Mouse (Mus musculus): ENCODE measurements around the gene March6.

The March6 gene

DNA sequence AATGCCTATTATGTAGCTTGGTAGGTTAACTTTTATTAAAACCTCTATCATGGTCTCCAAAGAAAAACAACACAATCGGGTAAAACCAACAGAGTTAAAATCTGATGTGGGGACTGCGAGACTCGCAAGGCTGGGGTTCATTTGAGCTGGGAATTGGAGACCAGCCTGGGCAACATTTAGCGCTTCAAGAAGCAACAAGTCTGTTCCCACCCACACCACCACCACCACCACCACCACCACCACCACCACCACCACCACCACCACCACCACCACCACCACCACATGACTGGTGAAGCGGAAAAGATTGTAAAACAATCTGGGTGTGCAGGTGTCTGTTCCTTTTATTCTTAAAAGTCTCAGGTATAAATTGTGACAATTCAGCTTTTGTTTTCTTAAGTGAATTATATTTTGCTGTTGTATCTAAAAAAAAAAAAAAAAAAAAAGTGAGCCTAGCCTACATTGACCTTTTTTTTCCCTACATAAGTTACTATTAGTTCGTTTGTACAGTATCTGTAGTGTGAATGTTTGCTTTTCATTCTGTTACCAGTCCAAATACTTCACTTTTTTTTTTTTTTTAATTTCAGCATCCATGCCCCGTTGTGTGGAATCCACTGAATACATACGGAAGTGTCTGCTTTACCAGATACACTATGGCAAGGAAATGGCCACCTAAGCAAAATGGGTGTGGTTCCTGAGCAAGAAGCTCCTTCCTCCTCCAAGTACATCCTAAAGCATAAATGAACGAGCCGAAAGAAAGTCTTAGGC lies 76.6 kb downstream of the March6 start:
- DNase-seq (ENCODE audit: low spot score), result no peak

- DNase-seq (ENCODE audit: low spot score), result peak; percentile 95
Measured at GRCm38 (mm10) chr15:31453098-31453916, 77.5 kb downstream of the March6 start, which contains the start of gene Ropn1l. TSS of gene Ropn1l (minus strand) at chr15:31453737.

GRCm38 (mm10) chr15:31452336-31453097 lies 78.3 kb downstream of the March6 start:
- DNase-seq (ENCODE audit: low spot score), result peak; percentile 48

DNA sequence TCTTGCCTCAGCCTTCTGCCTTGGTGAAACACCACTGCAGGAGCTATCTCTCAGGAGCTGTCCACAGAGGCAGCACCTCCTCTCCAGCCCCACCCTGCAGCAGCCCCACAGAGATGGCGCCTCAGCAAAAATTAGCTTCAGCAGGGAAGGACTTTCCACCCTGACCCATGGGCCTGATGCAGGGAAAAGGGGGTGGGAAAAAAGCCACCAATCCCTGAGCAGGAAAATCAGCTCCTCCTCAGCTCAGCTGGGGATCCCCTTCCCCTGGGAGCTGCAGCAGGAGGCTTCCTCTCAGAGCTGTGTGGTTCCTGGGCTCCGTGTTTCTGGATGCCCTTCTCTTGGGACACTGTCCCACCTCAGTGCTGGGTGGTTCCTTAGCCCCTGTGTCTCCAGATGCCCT lies 81.1 kb downstream of the March6 start:
- DNase-seq (ENCODE audit: low spot score), result no peak

GRCm38 (mm10) chr15:31447121-31447520 lies 83.7 kb downstream of the March6 start:
- DNase-seq (ENCODE audit: low spot score), result peak; percentile 70

DNA sequence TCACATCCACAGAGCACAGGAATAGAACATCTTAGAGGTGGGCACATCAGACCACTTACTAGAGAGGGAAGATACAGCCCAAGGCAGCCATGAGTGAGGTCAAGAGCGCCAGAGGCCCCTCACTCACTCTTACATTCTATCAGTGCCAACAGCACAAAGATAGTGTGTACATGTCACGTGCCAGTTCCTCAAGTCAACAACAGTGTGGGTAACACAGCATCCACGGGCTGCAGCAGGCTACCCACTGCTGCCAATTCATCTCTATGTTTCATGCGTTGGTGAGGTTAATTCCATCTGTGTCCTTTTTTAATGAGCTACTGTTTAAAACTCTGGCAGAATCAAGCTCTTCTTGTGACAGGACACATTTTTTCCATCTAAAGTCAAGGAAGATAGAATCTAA lies 88.2 kb downstream of the March6 start:
- DNase-seq (ENCODE audit: low spot score), result no peak

GRCm38 (mm10) chr15:31441996-31442395 lies 88.9 kb downstream of the March6 start:
- no peak for DNase-seq (ENCODE audit: low spot score)

DNA sequence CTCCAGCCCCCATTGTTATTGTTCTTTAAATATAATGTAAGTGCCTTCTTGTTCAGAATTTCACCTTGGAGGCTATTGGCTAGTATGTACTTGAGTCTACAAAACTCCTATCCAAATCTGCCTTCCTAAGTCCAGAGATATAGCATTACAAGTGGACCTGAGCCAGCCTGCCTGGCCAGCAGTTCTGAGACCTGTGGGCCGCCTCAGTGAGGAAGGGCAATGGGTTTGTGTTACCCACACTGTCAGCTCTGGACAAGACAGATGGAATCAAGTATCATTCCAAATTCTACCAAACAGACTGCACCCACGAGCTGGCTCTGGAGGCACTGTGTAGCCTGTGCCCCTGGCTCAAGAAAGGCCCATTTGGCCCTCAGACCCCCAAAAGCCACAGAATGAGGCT lies 94.0 kb downstream of the March6 start:
- no peak for DNase-seq (ENCODE audit: low spot score)

- DNase-seq (ENCODE audit: low spot score), result no peak
Measured at GRCm38 (mm10) chr15:31436083-31436482, 94.8 kb downstream of the March6 start.

DNA sequence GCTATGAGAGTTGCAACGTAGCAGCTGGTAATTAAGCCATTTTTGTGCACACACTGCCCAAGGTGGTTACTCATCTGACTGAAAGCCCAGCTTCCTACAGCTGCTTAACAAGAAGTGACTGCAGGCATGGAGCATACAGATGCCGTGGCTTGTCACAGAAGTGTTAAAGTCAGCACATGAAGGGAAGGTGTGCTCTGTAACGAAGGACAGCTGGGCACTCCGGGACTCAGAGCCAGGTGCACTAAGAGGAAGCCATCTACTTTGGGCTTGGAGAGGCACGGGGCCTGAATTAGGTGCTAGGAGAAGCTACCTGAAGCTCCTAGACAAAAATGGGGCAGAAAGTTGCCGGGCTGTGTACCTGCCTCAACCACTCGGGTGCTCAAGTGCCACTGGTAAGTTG lies 97.1 kb downstream of the March6 start:
- no peak for DNase-seq (ENCODE audit: low spot score)

DNA sequence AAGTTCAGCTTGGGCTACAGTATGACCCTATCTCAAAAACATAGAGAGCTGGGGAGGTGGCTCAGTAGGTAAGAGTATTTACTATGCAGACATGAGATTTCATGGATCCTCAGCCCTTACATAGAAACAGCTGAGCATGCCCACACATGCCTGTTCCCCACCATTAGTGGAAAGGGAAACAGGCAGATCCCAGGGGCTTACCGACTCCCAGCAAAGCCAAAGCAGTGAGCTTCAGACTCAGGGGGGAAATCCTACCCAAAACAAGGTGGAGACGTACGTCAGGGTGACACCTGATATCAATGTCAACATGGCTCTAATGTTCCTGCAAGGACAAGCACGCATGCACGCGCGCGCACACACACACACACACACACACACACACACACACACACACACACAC lies 99.0 kb downstream of the March6 start:
- DNase-seq (ENCODE audit: low spot score), result no peak

GRCm38 (mm10) chr15:31430014-31430413 lies 100.8 kb downstream of the March6 start:
- DNase-seq (ENCODE audit: low spot score), result no peak

DNA sequence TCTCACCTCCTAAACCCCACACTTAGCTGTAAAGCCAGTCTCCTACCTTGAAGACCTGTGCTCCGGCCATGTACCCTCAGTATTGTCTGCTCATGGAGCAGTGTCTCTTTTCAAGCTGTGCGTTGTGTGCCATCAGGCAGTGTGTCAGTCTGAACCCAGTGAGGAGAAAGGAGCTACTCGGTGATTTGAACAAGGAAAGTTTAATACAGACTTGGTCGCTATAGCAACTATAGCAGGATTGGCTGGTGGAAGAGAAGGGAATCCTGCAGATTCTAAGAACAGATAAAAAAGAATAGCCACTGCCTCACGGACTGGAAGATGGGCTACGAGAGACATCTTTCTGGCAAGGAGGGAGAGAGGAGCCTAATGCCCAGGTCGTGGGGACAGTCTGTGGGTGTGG lies 101.4 kb downstream of the March6 start:
- no peak for DNase-seq (ENCODE audit: low spot score)

DNA sequence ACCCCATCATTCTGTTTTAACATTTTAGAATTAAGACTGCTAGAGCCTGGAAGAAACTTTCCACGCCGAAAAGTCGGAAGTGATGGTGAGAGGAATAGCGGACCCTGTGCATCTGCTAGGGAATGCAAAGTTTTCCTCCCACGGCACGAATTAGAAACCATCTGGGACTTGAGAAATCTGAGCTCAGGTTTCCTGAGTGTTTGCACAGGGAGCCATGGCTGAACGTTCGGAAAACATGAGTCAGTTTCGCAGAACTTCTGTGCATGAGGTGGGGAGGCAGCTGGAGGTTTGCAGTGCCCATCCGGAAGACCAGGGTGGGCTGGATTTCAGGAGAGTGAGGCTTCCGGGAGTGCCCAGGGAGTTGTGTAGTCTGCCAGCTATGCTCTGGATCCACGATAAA lies 102.3 kb downstream of the March6 start:
- DNase-seq (ENCODE audit: low spot score), result no peak

GRCm38 (mm10) chr15:31427390-31427789 lies 103.5 kb downstream of the March6 start:
- DNase-seq (ENCODE audit: low spot score), result no peak

DNA sequence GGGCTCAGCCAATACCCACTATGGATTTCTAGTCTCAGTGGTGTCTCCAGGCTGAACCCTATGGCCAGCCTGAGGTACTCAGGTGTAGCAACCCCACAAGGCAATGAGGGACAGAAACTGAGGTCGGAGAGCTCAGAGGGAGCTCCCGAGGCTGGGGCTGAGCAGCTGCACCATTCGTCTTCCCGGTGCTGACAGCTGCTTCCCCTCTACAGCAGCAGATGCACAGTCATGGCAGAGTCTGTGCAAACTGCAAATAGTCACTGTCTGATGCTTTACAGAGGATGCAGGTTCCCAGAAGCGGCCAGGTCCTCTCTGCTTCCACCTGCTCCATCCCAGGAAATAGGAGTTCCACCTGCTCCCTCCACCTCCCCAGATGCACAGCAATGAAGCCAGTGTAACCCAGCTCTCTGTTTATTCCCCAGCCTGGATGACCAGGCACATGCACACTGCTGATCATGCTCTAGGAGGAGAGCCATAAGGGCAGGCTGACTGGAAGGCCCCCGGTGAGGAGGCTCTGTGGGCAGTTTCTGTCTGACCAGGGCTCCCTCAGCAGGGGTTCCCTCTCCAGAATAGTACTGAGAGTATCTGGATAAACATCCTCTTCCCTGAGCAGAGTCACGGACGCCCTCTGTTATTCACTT lies 104.7 kb downstream of the March6 start:
- no peak for DNase-seq (ENCODE audit: low spot score)

DNA sequence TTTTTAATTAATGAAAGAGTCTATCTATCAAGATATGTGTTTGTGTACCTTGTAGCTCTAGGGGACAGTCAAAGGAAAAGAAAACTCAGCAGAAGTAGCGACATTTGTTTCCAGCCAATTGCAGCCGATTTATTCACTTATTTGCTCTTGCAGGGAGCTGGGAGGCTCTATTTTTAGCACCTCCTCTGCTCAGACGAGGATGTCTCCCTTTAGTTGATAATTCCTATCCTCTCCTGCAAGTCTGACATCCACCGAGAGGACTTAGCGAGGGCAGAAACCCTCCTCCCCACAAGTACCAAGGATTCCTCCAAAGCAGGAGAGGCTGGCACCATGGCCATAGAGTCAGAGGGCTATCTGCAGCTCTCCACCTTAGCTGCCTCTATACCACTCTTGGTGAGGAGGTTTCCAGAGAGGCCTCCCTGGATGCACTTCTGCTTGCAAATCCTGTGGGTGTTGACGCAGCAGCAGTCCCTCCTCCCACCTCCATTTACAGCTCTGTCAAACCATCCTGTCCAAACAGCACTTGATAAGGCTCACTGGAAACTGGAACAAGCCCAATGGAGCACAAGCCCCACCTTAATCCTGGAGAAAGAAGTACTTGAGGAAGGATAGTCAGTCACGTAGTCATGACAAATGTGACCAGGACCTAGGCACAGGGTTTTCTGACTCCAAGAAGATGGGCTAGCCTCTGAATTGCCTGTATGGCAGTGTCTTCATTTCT lies 108.0 kb downstream of the March6 start:
- no peak for DNase-seq (ENCODE audit: low spot score)

GRCm38 (mm10) chr15:31419037-31419436 lies 111.8 kb downstream of the March6 start:
- DNase-seq (ENCODE audit: low spot score), result no peak

DNA sequence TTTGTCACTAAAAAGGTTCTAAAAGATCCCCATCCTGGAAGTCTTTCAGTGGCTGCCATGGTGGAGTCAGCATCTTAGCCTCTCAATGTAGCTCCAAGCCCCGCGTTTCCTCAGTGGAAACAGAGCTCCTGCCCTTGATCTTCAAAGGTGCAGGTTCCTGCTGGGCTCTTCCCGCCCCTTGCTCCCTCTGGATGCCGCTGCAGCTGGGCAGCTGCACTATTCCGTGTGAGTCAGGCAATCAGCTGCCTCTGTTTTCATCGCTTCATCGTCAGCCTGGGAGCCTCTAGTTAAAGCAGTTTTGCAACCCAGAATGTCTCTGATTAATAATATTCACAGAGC lies 112.2 kb downstream of the March6 start:
- DNase-seq (ENCODE audit: low spot score), result no peak

DNA sequence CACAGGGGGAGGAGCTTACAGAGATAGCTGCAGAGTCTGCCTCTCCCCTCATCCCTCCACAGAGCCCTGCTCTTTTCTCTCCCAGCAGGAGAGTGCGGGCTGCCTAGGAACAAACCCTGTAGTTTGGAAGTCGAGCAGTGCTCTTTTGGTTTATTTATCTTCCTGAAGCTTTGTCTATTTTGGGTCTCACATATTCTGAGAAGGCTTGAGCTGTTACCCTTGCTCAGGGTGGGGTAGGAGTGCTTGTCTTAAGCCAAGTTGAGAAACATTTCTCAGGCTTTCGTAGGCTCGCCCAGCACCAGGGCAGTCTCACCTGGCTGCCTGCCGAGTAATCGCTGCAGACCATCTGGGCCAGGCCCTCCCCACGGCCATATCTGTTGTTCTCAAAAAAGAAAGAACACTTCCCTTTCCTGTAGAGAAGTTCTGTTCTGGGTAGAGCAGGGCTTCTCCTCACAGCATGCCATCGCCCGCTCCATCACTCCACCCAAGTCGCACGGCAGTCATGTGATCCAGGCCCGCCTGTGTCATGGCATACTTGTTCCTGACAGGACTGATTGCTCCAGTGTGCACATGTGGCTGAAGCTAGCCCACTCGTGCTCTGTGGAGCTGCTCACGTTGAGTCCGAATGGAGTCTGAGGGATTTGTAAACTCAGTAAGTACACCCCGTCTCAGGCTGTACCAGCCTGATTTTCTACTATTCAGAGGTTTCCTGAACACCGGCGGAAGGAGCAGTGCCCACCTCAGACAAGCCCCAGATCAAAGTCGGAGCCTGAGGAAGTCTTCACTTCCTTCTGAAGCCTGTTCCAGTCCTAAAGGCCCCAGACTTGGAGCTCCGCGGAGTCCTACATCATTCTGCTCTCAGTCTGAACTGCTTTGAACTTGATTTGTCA lies 112.8 kb downstream of the March6 start:
- no peak for DNase-seq (ENCODE audit: low spot score)

GRCm38 (mm10) chr15:31417409-31417795 lies 113.5 kb downstream of the March6 start:
- no peak for DNase-seq (ENCODE audit: low spot score)

Measured in adipocyte (in vitro differentiated cells).